Mouse (Mus musculus) megakaryocyte, embryonic 14.5 days (primary cell): ENCODE results near the gene Cacna1b. TPM values are rescaled to one million over a fixed set of nuclear protein-coding genes. Genes with fewer than 3 reads are reported as not detected.

ENCODE experiments used
- H3K27me3 ChIP-seq: replicated peaks from 2 replicates; pipeline ENCODE3; 2012; ENCODE audit warnings: inconsistent platforms
- H3K36me3 ChIP-seq: replicated peaks from 2 replicates; pipeline ENCODE3; 2012; ENCODE audit warnings: low read length, inconsistent platforms, mixed read lengths
- H3K4me1 ChIP-seq: 2 replicates; pipeline ENCODE4 v1.6.1; 2012; ENCODE audit warnings: inconsistent platforms
- H3K4me3 ChIP-seq: replicated peaks from 2 replicates; pipeline ENCODE3; 2012; ENCODE audit warnings: moderate library complexity, mild to moderate bottlenecking, inconsistent platforms
- H3K9me3 ChIP-seq: 2 replicates; pipeline ENCODE4 v1.6.1; 2012; ENCODE audit warnings: inconsistent platforms
- FLI1 ChIP-seq: IDR thresholded peaks from 2 replicates; pipeline ENCODE4 v1.6.1; 2012; ENCODE audit warnings: low read length, inconsistent platforms, mixed read lengths
- GATA1 ChIP-seq: IDR thresholded peaks from 3 replicates; pipeline ENCODE4 v1.6.1; 2012; ENCODE audit warnings: mixed read lengths, low read length, inconsistent platforms, borderline replicate concordance
- polyA plus RNA-seq: library from polyadenylated mRNA; stranded (reverse); fragments of >175 nt; gene quantifications from 2 replicates; pipeline ENCODE4 v1.2.3, GENCODE M21; 2012; ENCODE audit warnings: low replicate concordance; ENCODE audit not compliant: insufficient read depth

The Cacna1b gene
- polyA plus RNA-seq, 1 experiment = 0.06 TPM

GRCm38 (mm10) chr2:24690356-24690755 is 72.6 kb downstream of the Cacna1b start:
- Histone ChIP-seq H3K4me1 (no peaks in the 10 kb centered on the region), H3K36me3 (no peaks in the 10 kb centered on the region), H3K9me3 (no peaks in the 10 kb centered on the region), H3K27me3 (peaks cover 26% of the 10 kb centered on the region), H3K4me3 (no peak overlapping the region)
- TF ChIP-seq GATA1 (no peak), FLI1 (no peak)

GRCm38 (mm10) chr2:24685347-24685746 is 77.6 kb downstream of the Cacna1b start:
- H3K4me3 ChIP-seq = no peak overlapping the region

GRCm38 (mm10) chr2:24684796-24685195 is 78.2 kb downstream of the Cacna1b start:
- TF ChIP-seq GATA1 (no peak), FLI1 (no peak)
- Histone ChIP-seq H3K4me3 (no peak overlapping the region), H3K9me3 (peaks cover 13% of the 10 kb centered on the region), H3K27me3 (peaks cover 62% of the 10 kb centered on the region), H3K36me3 (no peaks in the 10 kb centered on the region), H3K4me1 (no peaks in the 10 kb centered on the region)

More at GRCm38 (mm10) chr2:24685347-24685746, 77.6 kb downstream of the Cacna1b start:
- Histone ChIP-seq H3K27me3 (peaks cover 59% of the 10 kb centered on the region), H3K36me3 (no peaks in the 10 kb centered on the region), H3K9me3 (peaks cover 13% of the 10 kb centered on the region), H3K4me1 (no peaks in the 10 kb centered on the region)
- TF ChIP-seq FLI1 = no peak
- no peak for TF ChIP-seq GATA1

GRCm38 (mm10) chr2:24683266-24683665 is 79.7 kb downstream of the Cacna1b start:
- H3K27me3 ChIP-seq = peaks cover 71% of the 10 kb centered on the region
- no peak for TF ChIP-seq FLI1
- no peak for TF ChIP-seq GATA1
- peaks cover 8% of the 10 kb centered on the region; the same call in 1 of the 2 replicates for H3K4me1 ChIP-seq
- H3K4me3 ChIP-seq = no peak overlapping the region
- peaks cover 16% of the 10 kb centered on the region for H3K9me3 ChIP-seq
- H3K36me3 ChIP-seq = no peaks in the 10 kb centered on the region

GRCm38 (mm10) chr2:24680731-24681130 is 82.2 kb downstream of the Cacna1b start:
- TF ChIP-seq FLI1 (no peak), GATA1 (no peak)
- Histone ChIP-seq H3K27me3 (peaks cover 70% of the 10 kb centered on the region), H3K9me3 (peaks cover 16% of the 10 kb centered on the region), H3K4me3 (no peak overlapping the region), H3K4me1 (peaks cover 16% of the 10 kb centered on the region; the same call in 1 of the 2 replicates), H3K36me3 (no peaks in the 10 kb centered on the region)

- Histone ChIP-seq H3K27me3 (peaks cover 68% of the 10 kb centered on the region), H3K36me3 (no peaks in the 10 kb centered on the region), H3K9me3 (peaks cover 16% of the 10 kb centered on the region), H3K4me1 (peaks cover 16% of the 10 kb centered on the region), H3K4me3 (no peak overlapping the region)
- TF ChIP-seq FLI1 (no peak), GATA1 (no peak)
Measured at GRCm38 (mm10) chr2:24680176-24680575, 82.8 kb downstream of the Cacna1b start.

GRCm38 (mm10) chr2:24679012-24679651 is 83.8 kb downstream of the Cacna1b start:
- H3K36me3 ChIP-seq = no peaks in the 10 kb centered on the region
- peaks cover 25% of the 10 kb centered on the region for H3K4me1 ChIP-seq
- H3K9me3 ChIP-seq = peaks cover 6% of the 10 kb centered on the region
- peak overlapping the region; percentile 62 for H3K4me3 ChIP-seq
- H3K27me3 ChIP-seq = peaks cover 61% of the 10 kb centered on the region
- TF ChIP-seq FLI1 (no peak), GATA1 (no peak)

GRCm38 (mm10) chr2:24678538-24678937 is 84.4 kb downstream of the Cacna1b start:
- Histone ChIP-seq H3K4me1 (peaks cover 26% of the 10 kb centered on the region), H3K4me3 (no peak overlapping the region), H3K9me3 (peaks cover 3% of the 10 kb centered on the region; the same call in 1 of the 2 replicates), H3K36me3 (no peaks in the 10 kb centered on the region), H3K27me3 (peaks cover 56% of the 10 kb centered on the region)
- TF ChIP-seq GATA1 (no peak), FLI1 (no peak)

- no peak for TF ChIP-seq FLI1
- no peak for TF ChIP-seq GATA1
- no peaks in the 10 kb centered on the region for H3K36me3 ChIP-seq
Measured at GRCm38 (mm10) chr2:24678110-24678509, 84.8 kb downstream of the Cacna1b start.

GRCm38 (mm10) chr2:24677629-24678028 is 85.3 kb downstream of the Cacna1b start:
- Histone ChIP-seq H3K9me3 (peaks cover 3% of the 10 kb centered on the region; the same call in 1 of the 2 replicates), H3K4me3 (no peak overlapping the region), H3K27me3 (peaks cover 50% of the 10 kb centered on the region), H3K4me1 (peaks cover 26% of the 10 kb centered on the region), H3K36me3 (no peaks in the 10 kb centered on the region)
- TF ChIP-seq FLI1 = no peak

More at GRCm38 (mm10) chr2:24678110-24678509, 84.8 kb downstream of the Cacna1b start:
- Histone ChIP-seq H3K9me3 (peaks cover 3% of the 10 kb centered on the region; the same call in 1 of the 2 replicates), H3K4me3 (no peak overlapping the region), H3K4me1 (peaks cover 26% of the 10 kb centered on the region), H3K27me3 (peaks cover 53% of the 10 kb centered on the region)

- Histone ChIP-seq H3K9me3 (peaks cover 3% of the 10 kb centered on the region; the same call in 1 of the 2 replicates), H3K27me3 (peaks cover 25% of the 10 kb centered on the region), H3K4me3 (peak overlapping the region; percentile 47), H3K4me1 (peaks cover 26% of the 10 kb centered on the region), H3K36me3 (no peaks in the 10 kb centered on the region)
- no peak for TF ChIP-seq FLI1
- TF ChIP-seq GATA1 = no peak
Measured at GRCm38 (mm10) chr2:24674432-24675006, 88.4 kb downstream of the Cacna1b start.
